Mouse (Mus musculus): ENCODE data around the gene Eif3c. TPM values are rescaled to one million over a fixed set of nuclear protein-coding genes. Genes with fewer than 3 reads are reported as not detected.

Eif3c gene
- total RNA-seq, 4 experiments from 2014 or later = 173 to 189 (median 180) TPM

Small RNAs within 50 kb of the gene (microRNA-seq; reads per million reads assigned to microRNA genes)
- 3.2 to 5.7 reads per million in 2 experiments for gene Mir7059

Other genes starting within 250 kb of the Eif3c start
- gene Lat, start 196.8 kb downstream of the Eif3c start, total RNA-seq (2022) = 1 to 10 TPM in 1 of 4 experiments, under 1 TPM in 3; 0.30 to 1.1 (median 0.84) TPM
- 10 to 100 TPM; 69.2 to 85.9 (median 79.1) TPM for gene Spns1, start 189.0 kb downstream of the Eif3c start, total RNA-seq (2022)
- 1 to 10 TPM; 4.4 to 6.4 (median 5.3) TPM for gene Nfatc2ip, start 169.7 kb downstream of the Eif3c start, total RNA-seq (2022)
- not detected for gene Cd19, start 151.5 kb downstream of the Eif3c start, total RNA-seq (2022)
- gene Rabep2, start 137.7 kb downstream of the Eif3c start, total RNA-seq (2022) = 10 to 100 TPM; 12.0 to 16.0 (median 13.7) TPM
- 1 to 10 TPM in 3 of 4 experiments, under 1 TPM in 1; 0.95 to 9.4 (median 5.3) TPM for gene Atp2a1, start 103.3 kb downstream of the Eif3c start, total RNA-seq (2022)
- 10 to 100 TPM; 64.2 to 70.0 (median 67.1) TPM for gene Sh2b1, start 91.0 kb downstream of the Eif3c start, total RNA-seq (2022)
- 10 to 100 TPM; 77.6 to 99.8 (median 84.1) TPM for gene Tufm, start 79.0 kb downstream of the Eif3c start, total RNA-seq (2022)
- 100 to 1,000 TPM in 3 of 4 experiments, 10 to 100 TPM in 1; 98.1 to 122 (median 112) TPM for gene Atxn2l, start 63.0 kb downstream of the Eif3c start, total RNA-seq (2022)
- 1 to 10 TPM in 2 of 4 experiments, under 1 TPM in 2; 0.63 to 1.4 (median 1.0) TPM for gene Apobr, start 18.5 kb upstream of the Eif3c start, total RNA-seq (2022)
- 10 to 100 TPM; 28.5 to 49.0 (median 38.7) TPM for gene Cln3, start 19.4 kb upstream of the Eif3c start, total RNA-seq (2022)
- gene Il27, start 28.5 kb upstream of the Eif3c start, total RNA-seq (2022) = not detected
- gene Nupr1, start 64.5 kb upstream of the Eif3c start, total RNA-seq (2022) = 10 to 100 TPM; 15.3 to 22.6 (median 17.7) TPM
- 10 to 100 TPM; 28.4 to 39.0 (median 33.6) TPM for gene Sgf29, start 82.9 kb upstream of the Eif3c start, total RNA-seq (2022)
- gene Sult1a1, start 110.0 kb upstream of the Eif3c start, total RNA-seq (2022) = 1 to 10 TPM; 6.3 to 9.0 (median 7.9) TPM
- 10 to 100 TPM; 82.1 to 97.0 (median 90.2) TPM for gene Bola2, start 129.0 kb upstream of the Eif3c start, total RNA-seq (2022)
- 10 to 100 TPM; 17.1 to 23.0 (median 19.6) TPM for gene Slx1b, start 129.4 kb upstream of the Eif3c start, total RNA-seq (2022)
- gene Coro1a, start 141.4 kb upstream of the Eif3c start, total RNA-seq (2022) = 100 to 1,000 TPM; 132 to 162 (median 149) TPM
- gene Mapk3, start 193.2 kb upstream of the Eif3c start, total RNA-seq (2022) = 100 to 1,000 TPM; 183 to 207 (median 190) TPM
- gene Gdpd3, start 199.9 kb upstream of the Eif3c start, total RNA-seq (2022) = 1 to 10 TPM; 1.4 to 3.3 (median 2.3) TPM
- gene Ypel3, start 210.5 kb upstream of the Eif3c start, total RNA-seq (2022) = 100 to 1,000 TPM; 256 to 289 (median 278) TPM
- under 1 TPM; 0.63 to 1.00 (median 0.84) TPM for gene Tbx6, start 215.1 kb upstream of the Eif3c start, total RNA-seq (2022)
- 10 to 100 TPM; 48.2 to 56.0 (median 51.2) TPM for gene Ppp4c, start 226.1 kb upstream of the Eif3c start, total RNA-seq (2022)
- gene Fam57b, start 231.3 kb upstream of the Eif3c start, total RNA-seq (2022) = 10 to 100 TPM; 58.1 to 63.4 (median 59.6) TPM